Mouse (Mus musculus): Measurements from ENCODE around the gene Wdr41.

DNA sequence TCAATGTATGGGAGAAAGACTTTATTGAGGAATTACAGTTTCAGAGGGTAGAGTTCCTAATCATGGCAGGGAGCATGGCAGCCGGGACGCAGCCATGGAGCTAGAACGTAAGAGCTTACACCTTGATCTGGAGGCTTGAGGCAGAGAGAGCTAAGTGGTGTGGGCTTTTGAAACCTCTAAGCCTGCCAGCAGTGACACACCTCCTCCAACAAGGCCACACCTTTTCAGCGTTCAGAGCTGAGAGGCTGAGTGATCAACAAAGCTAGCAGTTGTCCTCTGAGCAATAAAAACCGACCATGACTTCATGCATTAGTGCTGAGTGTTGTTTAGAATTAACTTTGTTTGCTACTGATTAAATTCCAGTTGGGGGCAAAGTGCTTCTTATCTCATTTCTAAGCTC lies 14.4 kb downstream of the Wdr41 start:
- TF ChIP-seq CTCF (IDR thresholded peaks at IDR 0.05; ENCODE audit: borderline replicate concordance, insufficient read depth, low read depth, low read length): no peak
- no peak for TF ChIP-seq POLR2A (IDR thresholded peaks at IDR 0.05; ENCODE audit: borderline replicate concordance, insufficient read depth, low read length)

Data from cerebellum, adult 2 months (tissue).